Mouse (Mus musculus) lung, adult 18-20 months (tissue): ENCODE measurements at regions not wholly inside any gene's neighbourhood (a gene's known extent, or its start where the extent isn't known, plus 50 kb on each side); places are given as distances from the start of the nearest gene placed in this dataset.
A peak's percentile ranks its signal among the peaks of the same experiment; 100 is the strongest.

ENCODE experiments used
- DNase-seq, 2 experiments: peaks; one replicate each; pipeline ENCODE4 v3.0.0; 2022; ENCODE audit warnings: mixed read lengths in 2 of 2

DNA sequence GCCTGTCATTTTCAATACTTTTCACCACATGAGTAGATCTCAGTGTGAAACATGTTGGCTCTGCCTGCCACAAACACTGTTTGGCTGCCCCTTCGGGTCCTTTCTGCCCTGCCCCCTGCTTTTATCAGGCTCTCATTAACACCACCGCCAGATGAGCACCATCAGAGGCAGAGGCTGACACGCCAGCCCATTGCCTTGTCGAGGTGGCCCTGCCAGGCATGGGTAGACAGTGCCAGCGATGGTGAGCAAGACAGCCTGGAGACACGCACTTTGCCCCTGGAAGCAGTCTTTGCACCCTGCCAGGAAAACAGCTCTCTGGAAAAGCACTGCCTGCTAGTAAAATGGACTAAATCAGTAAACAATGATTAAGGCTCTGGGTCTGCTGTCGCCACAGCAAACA, 158.2 kb downstream of the Gm10295 start:
- peak; percentile 49 to 66 for DNase-seq

DNA sequence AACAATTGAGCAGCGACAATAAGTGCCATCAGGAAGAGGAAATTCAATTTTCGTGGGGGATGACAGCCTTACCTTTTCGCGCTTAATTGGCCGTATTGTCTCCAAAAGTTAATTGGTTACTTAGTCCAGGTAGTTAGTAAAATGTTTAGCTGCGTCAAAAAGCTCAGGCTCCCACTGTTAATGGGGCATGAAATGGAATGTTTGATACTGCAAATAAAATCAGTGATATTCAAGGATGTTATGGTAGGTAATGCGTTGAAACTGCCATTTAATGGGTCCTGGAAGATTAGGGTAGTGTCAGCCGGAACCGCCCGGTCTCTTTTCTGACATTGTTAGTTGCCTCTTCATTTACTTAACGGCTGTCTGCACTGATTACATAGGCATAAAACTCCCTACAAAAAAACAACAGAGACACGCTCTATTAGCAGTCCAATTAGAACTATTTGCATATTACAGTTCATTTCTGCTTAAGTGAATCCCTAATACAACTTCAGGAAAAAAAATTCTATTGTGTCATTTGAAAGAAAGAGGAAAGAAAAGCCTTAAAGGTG, 161.0 kb downstream of the Gm10295 start:
- no peak for DNase-seq

DNA sequence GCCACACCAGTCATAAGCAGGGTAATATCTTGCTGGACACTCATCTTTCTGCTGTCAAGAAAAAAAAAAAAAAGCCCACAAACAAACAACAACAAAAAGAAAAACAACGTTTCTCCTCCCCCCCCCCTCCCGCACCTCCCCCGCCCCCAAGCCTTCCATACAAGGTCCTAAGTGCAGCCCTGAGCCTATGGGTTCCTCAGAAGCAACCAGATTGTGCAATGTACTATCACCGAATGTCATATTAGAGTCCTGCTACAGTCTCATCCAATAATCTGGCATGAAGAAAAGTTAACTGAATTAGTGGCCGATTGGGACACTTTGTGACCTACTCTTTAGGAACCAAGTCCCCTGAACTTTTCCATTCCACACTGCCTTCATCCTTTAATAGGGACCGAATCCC, 161.5 kb downstream of the Gm10295 start:
- no peak for DNase-seq

DNA sequence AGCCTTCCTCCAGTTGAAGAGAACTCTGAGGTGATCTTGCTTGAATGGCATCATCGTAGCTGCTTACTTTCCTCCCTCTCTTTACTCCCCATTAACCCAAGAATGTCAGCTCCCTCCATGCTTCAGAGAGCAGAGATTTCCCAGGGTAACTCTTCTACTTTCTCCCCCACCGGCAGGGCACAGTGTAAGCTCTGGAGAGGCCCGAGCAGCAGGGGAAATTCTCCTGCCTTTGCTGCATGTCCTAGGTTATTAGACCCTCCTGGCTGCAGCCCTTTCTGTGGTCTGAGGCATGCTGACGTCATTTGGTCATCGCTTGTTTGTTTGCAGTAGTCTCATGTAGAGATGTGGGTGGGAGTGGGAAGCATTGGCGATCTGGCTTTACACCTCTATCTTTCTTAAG, 163.2 kb downstream of the Gm10295 start:
- no peak for DNase-seq

DNA sequence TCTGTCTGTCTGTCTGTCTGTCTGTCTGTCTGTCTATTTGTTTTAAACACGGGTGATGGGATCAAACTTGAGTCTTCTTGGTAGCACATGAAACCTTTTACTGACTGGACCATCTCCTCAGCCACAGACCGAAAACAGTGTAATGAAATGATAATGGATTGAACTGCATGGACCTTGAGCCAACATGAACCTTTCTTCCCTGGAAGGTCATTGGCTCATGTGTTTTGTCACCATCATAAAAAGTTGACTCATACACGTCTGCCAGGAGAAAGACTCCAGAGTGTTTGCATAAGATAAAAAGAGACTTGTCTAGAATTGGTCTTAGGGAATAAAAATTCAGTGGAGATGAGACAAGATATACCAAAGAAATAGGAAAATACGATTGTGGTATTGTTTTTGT, 176.4 kb downstream of the Gm10295 start:
- DNase-seq = no peak

DNA sequence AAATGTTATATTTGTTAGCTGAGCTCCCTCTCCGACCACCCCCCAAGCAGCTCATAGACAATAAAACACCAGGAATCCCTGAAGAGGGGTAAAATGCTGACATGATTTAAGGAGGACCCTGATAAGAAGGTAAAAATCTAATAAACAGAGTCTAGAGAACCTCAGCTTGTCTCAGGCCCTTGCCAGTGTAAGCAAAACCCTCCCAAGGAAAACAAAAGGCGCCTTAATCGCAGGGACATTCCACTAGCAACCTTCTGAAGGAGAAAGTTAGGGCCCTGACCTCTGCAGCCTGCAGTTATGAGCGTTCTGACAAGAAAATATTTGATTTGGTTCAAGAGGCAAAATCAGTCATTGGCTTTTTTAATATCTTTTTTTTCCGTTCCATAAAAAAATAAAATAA, 212.2 kb downstream of the Gm10295 start:
- no peak for DNase-seq

DNA sequence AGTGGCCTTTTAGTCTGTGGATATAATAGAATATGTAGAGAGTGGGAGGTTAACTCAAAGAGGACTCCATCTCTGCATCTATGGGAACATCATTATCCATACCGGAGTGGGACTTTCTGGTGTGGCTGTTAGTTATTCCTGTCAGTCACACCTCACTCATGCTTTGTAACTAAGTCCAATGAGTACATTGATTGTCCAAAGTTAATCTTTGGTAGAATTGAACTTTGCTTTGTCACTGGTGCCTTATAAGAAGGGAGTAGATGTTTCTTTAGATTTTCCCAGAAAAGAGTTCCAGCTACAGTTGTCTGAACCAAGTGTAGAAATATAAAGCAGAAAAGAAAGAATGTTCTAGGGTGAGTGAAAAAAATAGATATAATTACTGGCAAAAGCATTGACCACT, 221.3 kb downstream of the Gm10295 start:
- DNase-seq = no peak

DNA sequence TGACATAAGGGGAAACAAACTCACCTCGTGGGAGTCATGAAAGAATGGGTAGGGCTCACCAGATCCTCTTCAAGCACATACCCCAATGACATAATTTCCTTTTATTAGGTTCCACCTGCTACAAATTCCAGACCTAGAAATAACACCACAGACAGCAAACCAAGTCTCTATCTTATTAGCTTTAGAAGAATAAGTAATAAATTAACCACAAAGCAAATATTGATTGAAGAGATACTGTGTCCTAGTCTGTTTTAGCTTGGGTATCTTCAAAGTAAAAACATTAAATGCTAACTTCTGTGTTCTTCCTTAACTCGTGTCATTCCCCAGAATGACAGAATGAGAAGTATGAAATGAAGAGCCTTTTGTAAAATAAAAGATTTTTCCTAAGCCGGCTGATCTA, 222.4 kb downstream of the Gm10295 start:
- DNase-seq = no peak

DNA sequence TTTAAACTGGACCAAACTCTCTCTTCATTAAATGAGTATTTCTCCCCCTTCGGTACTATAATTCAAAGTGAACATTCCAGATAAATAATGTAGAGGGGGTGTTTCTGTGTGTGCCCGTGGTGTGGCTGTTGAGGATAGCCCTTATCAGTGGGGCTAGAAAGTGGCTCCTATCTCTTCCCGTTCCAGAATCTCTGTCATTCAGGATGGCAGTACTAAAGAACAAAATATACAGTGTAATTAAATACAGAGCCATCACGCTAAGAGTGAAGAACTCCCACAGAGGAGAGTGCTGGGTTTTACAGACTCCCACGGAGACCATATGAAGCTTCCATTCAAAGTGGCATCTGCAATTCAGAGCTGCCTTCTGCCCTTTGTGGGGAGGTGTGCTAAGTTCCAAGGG, 229.8 kb downstream of the Gm10295 start:
- no peak for DNase-seq

DNA sequence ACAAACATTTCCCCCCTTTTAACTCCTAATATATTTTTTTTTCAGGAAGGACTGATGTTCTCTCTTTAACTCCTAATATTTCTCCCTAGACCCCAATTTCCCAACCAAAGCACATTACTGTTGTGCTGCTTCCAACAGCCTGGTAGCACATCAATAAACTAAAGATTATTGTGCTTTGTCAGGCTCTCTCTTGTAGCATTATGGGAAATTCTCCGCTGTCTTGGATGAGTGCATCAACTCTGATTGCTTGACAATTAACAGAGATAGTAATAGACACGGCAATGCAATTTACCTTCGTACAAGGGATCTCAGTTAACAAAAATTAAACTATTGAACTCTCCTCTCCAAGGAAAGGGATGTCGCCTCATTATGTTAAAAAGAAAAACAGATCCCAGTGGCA, 230.3 kb downstream of the Gm10295 start:
- no peak for DNase-seq

DNA sequence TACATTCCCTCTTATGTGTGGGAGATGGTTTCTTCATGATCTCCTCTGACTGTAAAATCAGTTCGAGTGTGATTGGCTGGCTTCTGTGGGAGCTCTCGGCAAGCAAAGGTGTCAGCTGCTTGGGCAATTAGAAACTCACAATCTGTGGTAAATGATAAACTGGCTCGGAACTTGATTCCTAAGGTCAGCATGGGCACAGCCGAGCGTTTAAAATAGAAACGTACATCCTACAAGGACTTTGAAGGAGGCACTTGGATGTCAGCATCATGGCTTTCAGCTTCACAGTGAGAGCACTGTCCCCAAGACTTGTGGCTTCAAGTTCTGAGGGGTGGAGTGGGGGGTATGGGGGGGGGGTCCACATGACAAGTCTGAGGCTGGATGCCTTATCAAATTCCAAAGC, 231.3 kb downstream of the Gm10295 start:
- DNase-seq = no peak

DNA sequence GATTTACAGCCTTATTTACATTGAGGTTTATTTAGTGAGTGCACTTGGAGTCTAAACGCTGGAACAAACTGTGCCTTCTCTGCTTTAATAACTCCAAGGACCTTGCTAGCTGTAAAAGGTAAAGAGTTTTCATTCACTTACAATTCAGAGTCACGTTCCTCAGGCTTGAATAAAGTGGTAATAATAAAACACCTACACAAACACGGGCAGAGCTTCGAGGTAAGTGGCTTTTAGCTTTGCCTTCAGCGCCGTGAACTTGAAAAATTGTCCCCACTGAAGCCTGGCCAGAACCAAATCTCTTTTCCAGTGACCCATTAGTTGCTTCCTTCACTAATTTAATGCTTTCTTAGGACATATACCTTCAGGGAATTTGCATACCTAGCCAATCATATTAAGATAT, 244.2 kb downstream of the Gm10295 start:
- DNase-seq = no peak

DNA sequence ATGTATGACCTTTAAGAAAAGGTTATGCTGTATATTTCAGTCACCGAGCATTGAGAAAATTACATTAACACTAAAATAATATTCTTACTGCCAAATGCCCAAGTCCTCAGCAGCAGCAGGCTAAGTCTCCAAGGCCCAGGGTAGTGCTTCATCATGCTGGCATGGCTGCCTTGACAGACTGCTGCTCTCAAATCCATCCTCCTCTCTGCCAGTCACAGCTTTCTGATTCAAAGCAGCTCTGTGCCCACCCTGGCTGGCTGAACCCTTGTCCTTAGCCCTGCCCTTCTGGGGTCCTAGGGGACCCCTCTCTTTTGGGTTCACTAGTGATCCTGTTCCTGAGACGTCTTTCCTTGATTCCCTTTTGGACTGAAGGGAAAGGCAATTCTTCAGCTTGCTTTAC, 251.0 kb downstream of the Gm10295 start:
- DNase-seq = no peak

DNA sequence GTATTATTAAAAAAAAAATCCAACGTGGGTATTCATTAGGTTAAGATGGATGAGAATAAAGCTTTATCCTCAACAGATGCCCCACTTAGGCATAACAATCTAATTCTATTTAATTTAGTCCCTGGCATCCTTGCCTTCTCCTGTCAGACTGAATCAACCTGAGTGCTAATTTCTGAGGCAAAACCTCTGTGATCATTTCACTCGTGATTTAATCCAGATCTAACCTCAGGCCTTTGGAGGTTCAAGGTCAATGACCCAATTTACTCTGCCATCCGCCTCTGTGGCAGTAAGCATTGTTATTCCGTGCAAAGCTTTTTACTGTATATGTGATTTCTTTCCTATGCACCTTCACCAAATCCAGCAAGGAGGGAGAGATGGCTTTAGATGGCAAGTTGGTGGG, 253.0 kb downstream of the Gm10295 start:
- no peak for DNase-seq

DNA sequence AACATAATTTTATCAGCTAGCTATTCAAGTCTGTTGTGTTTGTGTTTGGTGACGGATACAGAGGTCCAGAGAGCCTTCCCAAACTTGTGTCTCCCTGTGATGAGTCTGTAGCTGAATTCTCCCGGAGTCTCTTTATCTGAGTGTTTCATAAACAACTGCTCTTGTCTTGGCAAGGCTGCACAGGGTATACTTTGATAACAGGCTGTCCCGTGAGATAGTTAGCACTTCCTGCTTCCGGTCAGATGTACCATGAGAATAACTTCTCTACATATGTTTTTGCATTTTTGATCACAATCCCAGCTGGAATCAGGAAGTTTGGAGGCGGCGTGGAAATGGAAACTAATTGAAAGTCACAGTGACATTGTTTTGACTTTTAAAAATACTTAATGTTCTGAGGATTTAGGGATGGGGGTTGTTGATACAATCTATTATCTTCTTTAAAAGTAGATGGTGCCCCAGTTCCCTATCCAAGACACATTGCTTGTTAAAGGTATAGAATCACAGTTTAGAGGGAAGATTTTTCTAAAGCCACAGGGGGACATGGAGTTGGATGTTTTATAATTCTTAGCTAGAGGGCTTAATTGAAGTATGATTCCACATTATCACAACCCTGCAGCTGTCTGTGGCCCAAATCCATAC, 257.9 kb downstream of the Gm10295 start:
- peak in 1 of 2 experiments; percentile 5 for DNase-seq

DNA sequence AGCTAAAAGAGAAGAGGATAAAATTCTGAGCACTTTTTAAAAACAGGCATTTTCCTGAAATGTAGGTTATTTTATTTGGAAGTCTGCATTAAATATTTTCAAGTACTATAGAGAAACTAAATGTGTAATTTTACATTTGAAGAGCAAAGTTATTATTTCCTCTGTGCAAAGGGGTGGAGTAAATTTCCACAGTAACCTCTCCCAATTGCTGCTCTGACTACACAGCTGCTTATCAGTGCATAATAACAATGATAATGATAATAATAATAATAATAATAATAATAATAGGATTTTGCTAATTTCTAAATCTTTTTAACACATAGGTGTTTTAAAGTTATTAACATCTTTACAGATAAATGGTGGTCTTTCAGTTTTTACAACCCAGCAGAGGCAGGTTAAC, 258.5 kb downstream of the Gm10295 start:
- no peak for DNase-seq

DNA sequence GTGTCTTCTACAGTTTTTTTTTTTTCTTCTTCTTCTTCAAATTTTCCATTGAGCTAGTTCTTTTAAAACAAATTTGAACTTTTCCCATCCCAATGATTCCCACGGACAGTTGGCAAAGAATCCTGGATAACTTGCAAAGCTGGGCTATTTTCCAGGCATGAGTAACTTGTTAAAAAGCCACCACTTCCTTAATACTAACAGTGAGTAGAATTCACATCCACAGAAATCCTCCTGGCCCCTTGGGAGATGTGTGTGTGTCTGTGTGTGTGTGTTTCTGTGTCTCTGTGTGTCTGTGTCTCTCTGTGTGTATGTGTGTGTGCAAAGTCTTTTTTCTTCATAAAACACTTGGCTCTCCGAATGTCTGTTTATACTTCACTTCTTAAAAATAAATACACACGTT, 259.0 kb downstream of the Gm10295 start:
- DNase-seq = peak; percentile 15 to 41

DNA sequence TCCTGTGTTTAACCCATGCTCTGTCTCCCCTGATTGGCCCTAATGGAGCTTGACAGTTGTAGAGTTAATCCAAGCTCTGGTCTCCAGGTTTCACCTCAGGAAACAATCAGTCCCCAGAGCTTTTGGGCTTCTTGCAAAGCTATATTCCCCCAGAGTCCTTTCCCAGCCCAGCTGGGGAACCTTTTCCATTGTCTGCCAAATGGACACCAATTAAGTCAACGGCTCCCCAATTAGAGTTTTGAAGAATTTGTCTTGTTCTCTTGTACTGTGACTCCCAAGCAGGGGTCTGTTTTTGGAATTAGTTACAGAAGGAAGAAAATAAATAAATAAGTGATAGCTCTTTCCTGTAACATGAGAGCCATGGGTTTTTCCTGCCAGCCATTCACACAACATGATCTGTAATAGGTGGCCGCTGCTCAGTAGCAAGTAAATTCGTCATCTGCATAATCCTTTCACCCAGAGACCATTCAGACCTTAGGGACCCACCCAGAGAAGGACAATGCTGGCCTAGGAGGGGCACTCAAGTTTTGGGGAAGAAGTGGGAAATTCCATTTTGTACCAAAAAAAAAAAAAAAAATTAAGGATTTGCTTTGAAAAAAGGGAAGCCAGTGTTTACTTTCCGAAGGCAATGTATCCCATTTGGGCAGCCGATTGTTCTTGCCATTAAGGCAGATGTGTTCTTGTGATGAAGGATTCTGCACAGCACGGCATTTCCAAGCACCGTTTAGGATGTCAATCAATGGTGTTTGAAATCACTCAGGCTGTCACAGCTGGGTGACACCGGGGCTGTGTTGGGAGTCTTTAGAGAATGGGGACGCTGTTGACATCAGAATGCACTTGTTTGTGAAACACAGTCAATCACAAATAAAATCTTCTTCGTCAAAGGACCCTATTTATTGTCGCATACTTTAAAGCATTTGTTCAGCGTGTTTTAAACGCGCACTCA, 286.6 kb downstream of the Gm10295 start:
- no peak for DNase-seq

DNA sequence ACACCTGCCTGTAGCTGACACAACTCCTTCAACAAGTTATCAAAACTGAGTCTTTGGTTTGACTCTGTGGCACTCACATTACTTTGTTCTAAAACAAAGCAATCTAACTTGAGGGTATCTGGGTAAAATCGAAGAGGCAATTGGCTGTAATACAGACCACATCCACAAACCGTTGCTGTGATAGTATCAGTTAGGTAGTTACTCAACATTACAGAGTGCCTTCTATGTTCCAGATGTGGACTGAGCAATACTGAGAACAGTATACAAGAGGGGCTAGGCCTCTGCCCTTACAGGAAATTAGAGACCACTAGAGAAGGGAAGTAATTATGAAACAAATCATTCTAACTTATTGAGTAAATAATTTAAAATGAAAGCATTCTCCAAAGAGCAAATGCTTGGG, 300.5 kb downstream of the Gm10295 start:
- DNase-seq = no peak

DNA sequence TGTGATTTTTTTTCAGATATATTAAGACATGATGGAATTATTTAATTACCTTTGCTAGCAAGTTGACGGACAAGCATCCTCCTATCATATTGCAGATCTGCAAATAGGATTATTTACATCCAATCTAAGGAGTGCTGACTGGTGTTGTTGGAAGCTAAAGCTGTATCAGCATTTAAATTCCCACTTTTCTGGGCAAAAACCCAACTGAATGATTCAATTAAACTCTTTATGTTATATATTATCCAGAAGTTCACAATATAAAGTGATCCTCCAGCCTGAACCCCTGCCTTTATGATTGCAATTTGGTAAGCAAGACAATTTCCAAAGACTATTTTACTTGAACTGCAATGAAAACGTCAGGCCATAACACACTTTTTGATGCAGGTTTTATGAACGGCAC, 304.1 kb downstream of the Gm10295 start:
- DNase-seq = no peak

DNA sequence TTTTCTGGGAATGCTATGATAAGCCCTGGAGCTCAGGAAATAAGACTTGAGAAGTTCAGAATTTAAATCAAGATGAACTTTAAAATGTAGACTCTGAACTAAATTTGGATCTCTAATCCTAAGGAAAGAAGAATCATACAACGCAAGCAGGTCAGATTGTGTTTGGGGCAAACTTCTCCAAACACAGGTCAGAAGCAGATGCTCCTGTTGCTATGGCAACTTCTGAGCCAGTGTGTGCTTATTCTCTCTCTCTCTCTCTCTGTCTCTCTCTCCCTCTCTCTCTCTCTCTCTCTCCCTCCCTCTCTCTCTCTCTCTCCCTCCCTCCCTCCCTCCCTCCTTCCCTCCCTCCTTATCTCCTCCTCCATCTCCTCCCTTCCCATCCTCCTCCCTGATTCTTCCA, 304.7 kb downstream of the Gm10295 start:
- DNase-seq = no peak

DNA sequence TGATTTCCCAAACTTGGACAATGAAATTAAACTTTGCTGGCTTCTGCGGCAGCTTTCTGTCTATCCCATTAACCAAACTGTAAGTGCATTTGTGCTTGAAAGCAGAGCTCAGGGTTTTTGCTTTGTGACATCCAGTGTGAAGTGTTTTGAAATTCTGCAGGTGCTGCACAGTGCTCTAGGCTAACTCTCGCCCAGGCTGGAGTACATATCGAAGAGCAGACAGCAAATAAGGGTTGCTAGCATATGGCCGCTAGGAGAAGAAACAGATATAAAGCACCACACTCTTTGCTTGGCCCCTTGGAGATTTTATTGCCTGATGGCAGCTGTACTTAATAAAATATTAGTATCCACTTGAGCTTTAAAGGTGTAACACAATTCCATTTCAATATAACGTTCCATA, 307.5 kb downstream of the Gm10295 start:
- no peak for DNase-seq

DNA sequence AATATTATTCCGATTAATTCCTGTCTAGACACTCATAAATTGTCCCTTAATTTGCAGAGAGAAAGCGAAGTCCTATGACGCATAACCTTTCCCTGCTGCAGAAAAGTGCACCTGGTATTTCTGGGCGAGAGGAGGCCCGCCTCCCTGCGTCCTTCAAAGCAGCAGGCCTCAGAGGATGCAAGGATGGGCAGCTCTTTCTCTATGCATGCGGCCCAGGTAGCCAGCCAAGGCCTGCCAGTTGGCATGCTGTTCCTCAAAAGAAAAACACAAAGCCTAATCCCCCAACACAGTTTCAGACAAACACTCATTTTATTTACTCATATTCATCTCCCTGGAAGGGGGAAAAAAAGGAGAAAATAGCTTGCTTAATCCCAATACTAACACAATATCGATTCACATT, 308.2 kb downstream of the Gm10295 start:
- DNase-seq = no peak

DNA sequence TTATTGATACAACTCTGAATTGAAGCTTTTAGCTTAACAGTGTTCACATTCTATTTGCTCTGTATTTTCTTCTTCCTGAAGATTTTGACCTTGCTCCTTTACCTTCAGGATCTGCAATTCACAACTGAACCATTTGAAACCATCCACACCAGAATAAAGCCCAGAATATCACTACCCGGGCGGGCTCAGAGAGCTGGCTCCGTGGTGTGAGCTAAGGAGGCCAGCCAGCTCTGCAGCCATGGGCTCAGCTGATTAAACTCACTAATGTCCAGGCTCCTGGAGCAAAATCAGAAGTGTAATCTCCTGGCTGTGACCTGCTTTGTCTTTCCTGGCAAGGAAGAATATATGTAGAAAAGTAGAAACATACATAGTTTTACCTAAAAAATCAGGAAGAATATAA, 309.9 kb downstream of the Gm10295 start:
- DNase-seq = no peak
